Mouse (Mus musculus) layer of hippocampus, adult 8-10 months (tissue): ENCODE data around the gene Mkrn1. TPM values are rescaled to one million over a fixed set of nuclear protein-coding genes. Genes with fewer than 3 reads are reported as not detected.
A peak's percentile ranks its signal among the peaks of the same experiment; 100 is the strongest.
"Not testable (repeated sequence)": the region's sequence is repeated elsewhere in the genome, so short reads cannot be mapped to it uniquely, and the experiment has no call there.

Experiments used
- DNase-seq, 2 experiments: peaks; one replicate each; pipeline ENCODE4 v3.0.0; 2022; ENCODE audit warnings: low spot score in 2 of 2
- total RNA-seq, 4 experiments: library from RNA; stranded (reverse); gene quantifications; 2 replicates each; pipeline ENCODE4 v1.2.4; 2022

The Mkrn1 gene
- total RNA-seq, 4 experiments from 2014 or later: 106 to 118 (median 114) TPM

- DNase-seq: no peak
Measured at GRCm38 (mm10) chr6:39380276-39380675, 40.0 kb downstream of the Mkrn1 start.

- DNase-seq: no peak
Measured at GRCm38 (mm10) chr6:39379749-39380148, 40.5 kb downstream of the Mkrn1 start.

GRCm38 (mm10) chr6:39379224-39379623 is 41.0 kb downstream of the Mkrn1 start:
- no peak for DNase-seq

GRCm38 (mm10) chr6:39378161-39378835 is 42.0 kb downstream of the Mkrn1 start:
- not testable (repeated sequence) for DNase-seq

- peak; percentile 82 for DNase-seq
Measured at GRCm38 (mm10) chr6:39377311-39377827, 42.9 kb downstream of the Mkrn1 start, which contains the start of gene Slc37a3. Gene Slc37a3 (minus strand): TSS chr6:39377675.

- no peak for DNase-seq
Measured at GRCm38 (mm10) chr6:39376775-39377174, 43.5 kb downstream of the Mkrn1 start.

- no peak for DNase-seq
Measured at GRCm38 (mm10) chr6:39373301-39373955, 46.8 kb downstream of the Mkrn1 start.

- DNase-seq: no peak
Measured at GRCm38 (mm10) chr6:39372727-39373126, 47.5 kb downstream of the Mkrn1 start.

- no peak for DNase-seq
Measured at GRCm38 (mm10) chr6:39372042-39372441, 48.2 kb downstream of the Mkrn1 start.

- DNase-seq: no peak
Measured at GRCm38 (mm10) chr6:39369631-39370030, 50.6 kb downstream of the Mkrn1 start.

- DNase-seq: no peak
Measured at GRCm38 (mm10) chr6:39362684-39363083, 57.6 kb downstream of the Mkrn1 start.

GRCm38 (mm10) chr6:39359207-39359606 is 61.1 kb downstream of the Mkrn1 start:
- not testable (repeated sequence) for DNase-seq

- DNase-seq: no peak
Measured at GRCm38 (mm10) chr6:39348946-39349345, 71.3 kb downstream of the Mkrn1 start.

- no peak for DNase-seq
Measured at GRCm38 (mm10) chr6:39347880-39348814, 72.1 kb downstream of the Mkrn1 start.

Other genes starting within 250 kb of the Mkrn1 start
- gene Kdm7a, start 213.7 kb downstream of the Mkrn1 start, total RNA-seq: 10 to 100 TPM; 32.8 to 56.7 (median 45.0) TPM
- gene Slc37a3, start 42.8 kb downstream of the Mkrn1 start, total RNA-seq: 10 to 100 TPM; 54.8 to 74.2 (median 64.4) TPM
- not detected for gene Rab19, start 39.3 kb downstream of the Mkrn1 start, total RNA-seq
- gene Dennd2a, start 137.4 kb upstream of the Mkrn1 start, total RNA-seq: 10 to 100 TPM; 31.0 to 41.5 (median 36.2) TPM
- gene Adck2, start 153.4 kb upstream of the Mkrn1 start, total RNA-seq: 10 to 100 TPM; 27.6 to 34.5 (median 34.0) TPM
- 1 to 10 TPM in 1 of 4 experiments, not detected in 3; 1.2 TPM for gene Gm42420, start 165.3 kb upstream of the Mkrn1 start, total RNA-seq
- 100 to 1,000 TPM; 168 to 170 (median 168) TPM for gene Ndufb2, start 172.1 kb upstream of the Mkrn1 start, total RNA-seq